ENCODE assay signal across 8 mouse cellular contexts in the genomic region with DNA sequence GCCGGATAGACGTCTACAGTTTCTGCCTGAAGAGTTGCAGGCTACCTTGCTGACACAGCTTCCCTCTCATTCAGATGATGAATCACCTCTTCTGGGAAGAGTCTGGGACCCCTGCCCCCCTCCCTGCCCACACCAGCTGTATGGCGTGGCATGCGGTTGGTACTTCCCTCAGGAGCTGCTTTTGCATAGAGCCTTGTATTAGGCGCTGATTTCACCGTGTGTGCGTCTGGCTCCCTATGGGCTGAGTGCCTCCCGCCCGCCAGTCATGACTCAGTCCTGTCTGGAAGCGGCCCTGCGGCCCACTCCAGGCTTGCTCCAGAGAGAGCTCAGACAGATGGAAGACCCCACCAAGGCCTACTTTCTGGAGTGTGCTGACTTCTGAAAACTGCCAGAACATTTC. TPM values are rescaled to one million over a fixed set of nuclear protein-coding genes. Genes with fewer than 3 reads are reported as not detected.
DNase-seq lines count a peak whose midpoint lies in the region; ATAC-seq lines count a peak whose summit lies in the region.

No protein-coding gene starts in this region.

- no peaks in the 10 kb centered on the region for H3K9me3 ChIP-seq in embryonic facial prominence, embryonic 12.5 days
- H3K9me3 ChIP-seq in neural tube, embryonic 11.5 days (ENCODE audit: control insufficient read depth, low read length) = no peaks in the 10 kb centered on the region

- peak overlapping the region; percentile 92 for H3K27ac ChIP-seq in embryonic facial prominence, embryonic 12.5 days
- peak overlapping the region; percentile 69 for H3K27ac ChIP-seq in neural tube, embryonic 11.5 days (ENCODE audit: low read depth, low read length)

- H3K4me1 ChIP-seq in embryonic facial prominence, embryonic 12.5 days = peaks cover 39% of the 10 kb centered on the region
- H3K4me1 ChIP-seq in neural tube, embryonic 11.5 days (ENCODE audit: control insufficient read depth, insufficient read depth, low read length) = peaks cover 9% of the 10 kb centered on the region

- peak; percentile 22 to 29 for DNase-seq in lung, adult 18-20 months
- no peak for DNase-seq in lung, postnatal 25 days (ENCODE audit: low spot score)
- DNase-seq in heart, postnatal 4 days = peak; percentile 51
- peak; percentile 64 for DNase-seq in neural tube, embryonic 11.5 days (ENCODE audit: low spot score)
- no peak for DNase-seq in thymus, postnatal 10 days (ENCODE audit: low spot score in 2 of 2)
- no peak for DNase-seq in cerebellum, adult 9-10 months
- DNase-seq in testis, postnatal 14 days (ENCODE audit: low spot score) = no peak

- WGBS in embryonic facial prominence, embryonic 12.5 days = 26% methylated on average over 11 of the region's 11 CpGs
- WGBS in neural tube, embryonic 11.5 days = 36% methylated on average over 11 of the region's 11 CpGs

- no peaks in the 10 kb centered on the region for H3K27me3 ChIP-seq in embryonic facial prominence, embryonic 12.5 days
- no peaks in the 10 kb centered on the region for H3K27me3 ChIP-seq in neural tube, embryonic 11.5 days (ENCODE audit: control insufficient read depth, insufficient read depth, low read length)

- H3K36me3 ChIP-seq in embryonic facial prominence, embryonic 12.5 days = no peaks in the 10 kb centered on the region
- H3K36me3 ChIP-seq in neural tube, embryonic 11.5 days (ENCODE audit: control insufficient read depth, insufficient read depth, low read length) = no peaks in the 10 kb centered on the region

- peak; percentile 43; the same call in 1 of the 2 replicates for ATAC-seq in embryonic facial prominence, embryonic 12.5 days (ENCODE audit: insufficient number of reproducible peaks, insufficient read depth, low FRiP score, low TSS enrichment)
- no peak for ATAC-seq in neural tube, embryonic 11.5 days (ENCODE audit: insufficient read depth, low FRiP score, low TSS enrichment)

- H3K9ac ChIP-seq in embryonic facial prominence, embryonic 12.5 days = no peak overlapping the region
- H3K9ac ChIP-seq in neural tube, embryonic 11.5 days (ENCODE audit: low read length) = no peak overlapping the region

- no peak overlapping the region for H3K4me3 ChIP-seq in embryonic facial prominence, embryonic 12.5 days
- H3K4me3 ChIP-seq in neural tube, embryonic 11.5 days (ENCODE audit: low read depth, low read length) = no peak overlapping the region

- no peak overlapping the region for H3K4me2 ChIP-seq in embryonic facial prominence, embryonic 12.5 days (replicated peaks)
- H3K4me2 ChIP-seq in neural tube, embryonic 11.5 days (ENCODE audit: low read depth) = no peak overlapping the region

RNA-seq across cellular contexts. Expression of a gene that starts 8.1 kb away (rescaled TPM):
- 120 and 121 TPM in 2 replicates for polyA plus RNA-seq in embryonic facial prominence, embryonic 12.5 days (2016; fragmentation: Nextera tagmentation; extraction: Ambion mirVana)
- 10 to 100 TPM; 20.0 to 24.1 TPM for total RNA-seq in heart, postnatal 4 days (2021)
- polyA plus RNA-seq in neural tube, embryonic 11.5 days (2014; fragmentation: Nextera tagmentation; extraction: Ambion mirVana) = 50.6 and 57.0 TPM in 2 replicates

RNA-seq across cellular contexts. Expression of a gene that starts 52.9 kb away (rescaled TPM):
- polyA plus RNA-seq in embryonic facial prominence, embryonic 12.5 days (2016; fragmentation: Nextera tagmentation; extraction: Ambion mirVana) = not detected in 2 replicates
- total RNA-seq in heart, postnatal 4 days (2021) = not detected
- not detected in 2 replicates for polyA plus RNA-seq in neural tube, embryonic 11.5 days (2014; fragmentation: Nextera tagmentation; extraction: Ambion mirVana)

Comparison
In these comparisons a context has a peak if more than half of its experiments do, and no peak if none do; other contexts are left out.
1. DNase-seq: peak in lung, adult 18-20 months (2 of 2), heart, postnatal 4 days (single experiment) and neural tube, embryonic 11.5 days (single experiment); none in lung, postnatal 25 days (single experiment), thymus, postnatal 10 days (0 of 2), cerebellum, adult 9-10 months (single experiment) and testis, postnatal 14 days (single experiment).